Mouse (Mus musculus) bone marrow, adult 2 months (tissue): ENCODE measurements around the gene Srcin1.

ENCODE experiments used
- CTCF ChIP-seq: fragments of 200-500 bp; IDR thresholded peaks from 2 replicates; pipeline ENCODE4 v1.5.1; 2011; ENCODE audit warnings: low read length, control low read depth; ENCODE audit not compliant: control insufficient read depth, insufficient read depth
- POLR2A ChIP-seq: fragments of 200-500 bp; IDR thresholded peaks from 2 replicates; pipeline ENCODE4 v1.6.1; 2011; ENCODE audit warnings: low read depth, mild to moderate bottlenecking, control low read depth, low read length, borderline replicate concordance; ENCODE audit not compliant: control insufficient read depth

- peak; percentile 83 for TF ChIP-seq CTCF
- TF ChIP-seq POLR2A: no peak
Observed at GRCm38 (mm10) chr11:97510966-97511660, 64.9 kb downstream of the Srcin1 start.
